In the genomic region with DNA sequence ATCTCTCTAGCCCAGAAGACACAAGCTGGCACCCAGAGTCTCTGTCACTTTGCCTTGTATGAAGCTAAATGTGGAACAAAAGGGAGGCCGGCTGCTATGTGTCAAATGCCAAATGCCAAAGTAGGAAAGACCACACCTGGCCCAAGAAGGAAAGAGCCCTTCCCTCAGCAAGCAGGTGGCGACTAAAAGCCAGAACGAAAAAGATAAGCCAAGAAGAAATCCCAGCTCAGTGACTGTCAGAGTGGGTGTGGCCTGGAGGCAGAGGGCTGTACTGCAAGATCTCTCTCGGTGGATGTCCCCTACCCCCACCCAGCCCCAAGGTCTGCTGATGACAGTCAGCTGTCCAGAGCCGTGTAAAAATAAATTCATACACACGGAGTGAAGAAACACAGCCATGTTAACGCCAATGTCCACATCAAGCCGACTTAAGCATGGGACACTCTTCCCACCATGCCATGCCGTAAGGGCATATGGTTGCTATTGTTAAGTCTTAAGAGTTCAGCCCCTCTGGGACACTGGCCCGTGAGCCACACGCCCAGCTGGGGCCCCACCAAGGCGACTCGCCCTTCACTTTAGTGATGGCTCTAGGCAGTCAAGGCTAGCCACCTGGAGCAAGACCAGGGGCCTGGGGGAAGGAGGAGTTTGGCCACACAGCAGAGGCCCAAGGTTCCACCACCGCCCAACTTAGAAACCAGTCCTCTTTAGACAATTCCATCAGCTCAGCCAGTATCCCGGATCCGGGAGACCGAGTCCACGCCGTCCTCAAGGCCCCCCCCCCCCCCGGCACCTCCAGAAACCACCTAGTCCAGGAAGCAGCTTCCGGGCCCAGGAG, we compare ENCODE assay signal across 7 mouse cellular contexts. TPM values are rescaled to one million over a fixed set of nuclear protein-coding genes. Genes with fewer than 3 reads are reported as not detected.
DNase-seq lines count a peak whose midpoint lies in the region; ATAC-seq and TF ChIP-seq lines count a peak whose summit lies in the region.

No protein-coding gene starts in this region.

- peak overlapping the region; percentile 85 for H3K4me2 ChIP-seq in heart, embryonic 14.5 days (ENCODE audit: low read length)
- peak overlapping the region; percentile 96 for H3K4me2 ChIP-seq in neural tube, embryonic 11.5 days (ENCODE audit: low read depth)

- peaks cover 35% of the 10 kb centered on the region for H3K4me1 ChIP-seq in thymus, adult 2 months (replicated peaks; ENCODE audit: control insufficient read depth, insufficient read depth, low read length)
- H3K4me1 ChIP-seq in heart, embryonic 14.5 days (ENCODE audit: control insufficient read depth in 2 of 2, insufficient read depth in 2 of 2, low read length in 2 of 2), result peaks cover 49 to 69% of the 10 kb centered on the region in 2 experiments
- H3K4me1 ChIP-seq in neural tube, embryonic 11.5 days (ENCODE audit: control insufficient read depth, insufficient read depth, low read length), result peaks cover 31% of the 10 kb centered on the region

- no peak for TF ChIP-seq CTCF in thymus, adult 2 months (IDR thresholded peaks at IDR 0.05; ENCODE audit: borderline replicate concordance, control insufficient read depth, extremely low read depth, insufficient read depth, low read length, poor library complexity)

- H3K4me3 ChIP-seq in thymus, adult 2 months (ENCODE audit: control insufficient read depth, insufficient read depth, low read length), result peak overlapping the region; percentile 77
- peak overlapping the region; percentile 96 to 97 for H3K4me3 ChIP-seq in heart, embryonic 14.5 days (ENCODE audit: control insufficient read depth in 1 of 2, insufficient read depth in 1 of 2, low read depth in 1 of 2, low read length in 2 of 2)
- peak overlapping the region; percentile 97 for H3K4me3 ChIP-seq in neural tube, embryonic 11.5 days (ENCODE audit: low read depth, low read length)

- ATAC-seq in common myeloid progenitor, adult 5-6 weeks (replicated peaks; ENCODE audit: low read depth, poor library complexity, severe bottlenecking), result peak; percentile 33
- ATAC-seq in heart, embryonic 14.5 days (ENCODE audit: insufficient number of reproducible peaks, insufficient read depth, low FRiP score, low read depth), result no peak
- ATAC-seq in neural tube, embryonic 11.5 days (ENCODE audit: insufficient read depth, low FRiP score, low TSS enrichment), result peak; percentile 25

- no peaks in the 10 kb centered on the region; the same call in 1 of the 2 replicates for H3K27me3 ChIP-seq in thymus, adult 2 months (ENCODE audit: control insufficient read depth, insufficient read depth, low read length)
- no peaks in the 10 kb centered on the region for H3K27me3 ChIP-seq in heart, embryonic 14.5 days (ENCODE audit: control insufficient read depth, insufficient read depth, low read length)
- H3K27me3 ChIP-seq in neural tube, embryonic 11.5 days (ENCODE audit: control insufficient read depth, insufficient read depth, low read length), result no peaks in the 10 kb centered on the region

- no peak for TF ChIP-seq POLR2A in thymus, adult 2 months (IDR thresholded peaks at IDR 0.05; ENCODE audit: control insufficient read depth, extremely low read depth, insufficient read depth, low read length, poor library complexity)

- DNase-seq in thymus, adult 2 months, result peak; percentile 23
- no peak for DNase-seq in thymus, postnatal 36 days
- peak; percentile 60 for DNase-seq in liver
- DNase-seq in neural tube, embryonic 11.5 days (ENCODE audit: low spot score), result peak; percentile 69
- DNase-seq in right cerebral cortex, postnatal 4 days, result no peak

- H3K9ac ChIP-seq in heart, embryonic 14.5 days (ENCODE audit: low read length), result peak overlapping the region; percentile 100
- peak overlapping the region; percentile 99 for H3K9ac ChIP-seq in neural tube, embryonic 11.5 days (ENCODE audit: low read length)

- H3K27ac ChIP-seq in thymus, adult 2 months (ENCODE audit: control insufficient read depth, insufficient read depth, low read length), result no peak overlapping the region
- peak overlapping the region; percentile 98 to 99 for H3K27ac ChIP-seq in heart, embryonic 14.5 days (replicated peaks in 1 of 2; ENCODE audit: control insufficient read depth in 1 of 2, insufficient read depth in 1 of 2, low read depth in 2 of 2, low read length in 2 of 2)
- H3K27ac ChIP-seq in neural tube, embryonic 11.5 days (ENCODE audit: low read depth, low read length), result peak overlapping the region; percentile 92

- no peaks in the 10 kb centered on the region for H3K9me3 ChIP-seq in heart, embryonic 14.5 days (ENCODE audit: control insufficient read depth, low read length)
- no peaks in the 10 kb centered on the region for H3K9me3 ChIP-seq in neural tube, embryonic 11.5 days (ENCODE audit: control insufficient read depth, low read length)

- 9% methylated on average over 21 of the region's 21 CpGs for WGBS in thymus, adult 2 months
- 2% methylated on average over 20 of the region's 21 CpGs for WGBS in heart, embryonic 14.5 days
- WGBS in neural tube, embryonic 11.5 days, result 9% methylated on average over 21 of the region's 21 CpGs

- H3K36me3 ChIP-seq in thymus, adult 2 months (ENCODE audit: control insufficient read depth, insufficient read depth, low read length), result peaks cover 23% of the 10 kb centered on the region
- peaks cover 39% of the 10 kb centered on the region for H3K36me3 ChIP-seq in heart, embryonic 14.5 days (ENCODE audit: control insufficient read depth, insufficient read depth, low read length)
- H3K36me3 ChIP-seq in neural tube, embryonic 11.5 days (ENCODE audit: control insufficient read depth, insufficient read depth, low read length), result peaks cover 17% of the 10 kb centered on the region

RNA-seq across cellular contexts. Expression of a gene that starts 1.7 kb away (rescaled TPM):
- 220 and 229 TPM in 2 replicates for polyA plus RNA-seq in thymus, adult 2 months (2012; rRNA removed)
- total RNA-seq in common myeloid progenitor, adult 5-6 weeks (2017), result 79.1 and 95.3 TPM in 2 replicates
- 163 and 182 TPM in 2 replicates for polyA plus RNA-seq in heart, embryonic 14.5 days (2014; fragmentation: Nextera tagmentation; extraction: Ambion mirVana)
- 124 and 126 TPM in 2 replicates for polyA plus RNA-seq in neural tube, embryonic 11.5 days (2014; fragmentation: Nextera tagmentation; extraction: Ambion mirVana)

RNA-seq across cellular contexts. Expression of a gene that starts 5.7 kb away (rescaled TPM):
- polyA plus RNA-seq in thymus, adult 2 months (2012; rRNA removed), result 15.9 and 17.8 TPM in 2 replicates
- 0.27 and 0.87 TPM in 2 replicates for total RNA-seq in common myeloid progenitor, adult 5-6 weeks (2017)
- polyA plus RNA-seq in heart, embryonic 14.5 days (2014; fragmentation: Nextera tagmentation; extraction: Ambion mirVana), result 5.3 and 6.7 TPM in 2 replicates
- polyA plus RNA-seq in neural tube, embryonic 11.5 days (2014; fragmentation: Nextera tagmentation; extraction: Ambion mirVana), result 4.4 and 6.7 TPM in 2 replicates

RNA-seq across cellular contexts. Expression of a gene that starts 28.5 kb away (rescaled TPM):
- polyA plus RNA-seq in thymus, adult 2 months (2012; rRNA removed), result 131 and 134 TPM in 2 replicates
- total RNA-seq in common myeloid progenitor, adult 5-6 weeks (2017), result 198 and 209 TPM in 2 replicates
- polyA plus RNA-seq in heart, embryonic 14.5 days (2014; fragmentation: Nextera tagmentation; extraction: Ambion mirVana), result 136 and 153 TPM in 2 replicates
- polyA plus RNA-seq in neural tube, embryonic 11.5 days (2014; fragmentation: Nextera tagmentation; extraction: Ambion mirVana), result 217 and 219 TPM in 2 replicates

RNA-seq across cellular contexts. Expression of a gene that starts 47.3 kb away (rescaled TPM):
- polyA plus RNA-seq in thymus, adult 2 months (2012; rRNA removed), result 21.1 and 22.8 TPM in 2 replicates
- total RNA-seq in common myeloid progenitor, adult 5-6 weeks (2017), result 0.97 and 2.4 TPM in 2 replicates
- 5.0 and 6.1 TPM in 2 replicates for polyA plus RNA-seq in heart, embryonic 14.5 days (2014; fragmentation: Nextera tagmentation; extraction: Ambion mirVana)
- 10.2 and 10.7 TPM in 2 replicates for polyA plus RNA-seq in neural tube, embryonic 11.5 days (2014; fragmentation: Nextera tagmentation; extraction: Ambion mirVana)

RNA-seq across cellular contexts. Expression of a gene that starts 53.1 kb away (rescaled TPM):
- polyA plus RNA-seq in thymus, adult 2 months (2012; rRNA removed), result 10.9 and 14.2 TPM in 2 replicates
- 33.6 and 35.4 TPM in 2 replicates for total RNA-seq in common myeloid progenitor, adult 5-6 weeks (2017)
- 88.3 and 89.7 TPM in 2 replicates for polyA plus RNA-seq in heart, embryonic 14.5 days (2014; fragmentation: Nextera tagmentation; extraction: Ambion mirVana)
- 4.6 and 4.7 TPM in 2 replicates for polyA plus RNA-seq in neural tube, embryonic 11.5 days (2014; fragmentation: Nextera tagmentation; extraction: Ambion mirVana)

Comparison
In these comparisons a context has a peak if more than half of its experiments do, and no peak if none do; other contexts are left out.
1. DNase-seq: peak in thymus, adult 2 months (single experiment), liver (single experiment) and neural tube, embryonic 11.5 days (single experiment); none in thymus, postnatal 36 days (0 of 2) and right cerebral cortex, postnatal 4 days (single experiment).
2. Peak in every context shown above with its lines, with median percentiles within 50 percentile points of each other: H3K4me3 ChIP-seq.